Mouse (Mus musculus) testis, adult 2 months (tissue): ENCODE data around the gene Msh2.

Experiments
- CTCF ChIP-seq: fragments of 200-500 bp; IDR thresholded peaks from 2 replicates; pipeline ENCODE4 v1.5.1; 2012; ENCODE audit warnings: low read depth, mild to moderate bottlenecking, inconsistent platforms, low read length, moderate library complexity; ENCODE audit not compliant: control insufficient read depth, insufficient read depth, insufficient replicate concordance
- POLR2A ChIP-seq: fragments of 200-500 bp; IDR thresholded peaks from 2 replicates; pipeline ENCODE4 v1.6.1; 2012; ENCODE audit warnings: low read depth, mild to moderate bottlenecking, inconsistent platforms, low read length, moderate library complexity; ENCODE audit not compliant: control insufficient read depth

DNA sequence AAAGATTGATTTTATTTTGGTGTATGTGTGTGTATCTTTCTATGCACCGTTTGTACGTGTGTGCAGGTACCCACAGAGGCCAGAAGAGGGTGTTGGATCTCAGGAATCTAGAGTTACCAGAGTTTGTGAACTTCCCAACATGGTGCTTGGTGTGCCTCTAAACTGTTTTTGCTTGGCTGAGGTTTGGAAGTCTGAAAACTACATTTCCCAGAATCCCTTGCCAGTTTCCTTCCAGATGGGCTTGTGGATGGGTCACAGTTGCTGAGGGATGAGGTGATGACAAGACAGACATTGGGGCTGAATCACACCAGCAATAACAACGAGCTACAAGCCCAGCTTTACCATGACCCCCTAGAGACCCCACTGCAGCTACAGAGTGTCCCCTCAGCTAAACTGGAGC is 65.0 kb downstream of the Msh2 start:
- no peak for TF ChIP-seq POLR2A
- TF ChIP-seq CTCF, result no peak
